Mouse (Mus musculus) duodenum, adult 2 months (tissue): ENCODE results near the gene Rab7. TPM values are rescaled to one million over a fixed set of nuclear protein-coding genes. Genes with fewer than 3 reads are reported as not detected.

Experiments used
- polyA plus RNA-seq: library from polyadenylated mRNA; depleted of rRNA; stranded (reverse); fragments of >200 nt; gene quantifications from 2 replicates; pipeline ENCODE4 v1.2.3, GENCODE M21; 2012; ENCODE audit warnings: low replicate concordance; rRNA removed

The Rab7 gene
- 59.3 and 60.8 TPM in 2 replicates for polyA plus RNA-seq

GRCm38 (mm10) chr6:88044577-88045405 is at the start of gene Rab7:
TSS of gene Rab7 (minus strand) at chr6:88045270.

GRCm38 (mm10) chr6:88084278-88085151 is 39.4 kb upstream of the Rab7 start, which contains the start of gene Rpn1:
TSS of gene Rpn1 (plus strand) at chr6:88084482.

GRCm38 (mm10) chr6:87981547-87982256 is 63.4 kb downstream of the Rab7 start, which contains the start of gene H1fx:
TSS of gene H1fx (minus strand) at chr6:87981637.

Other genes with a start within 250 kb of the Rab7 start
- gene Rab43, start 233.1 kb downstream of the Rab7 start, polyA plus RNA-seq, result 66.3 and 85.2 TPM in 2 replicates
- gene Gm45140, start 209.5 kb downstream of the Rab7 start, polyA plus RNA-seq, result 0.09 and 0.24 TPM in 2 replicates
- gene Isy1, start 206.5 kb downstream of the Rab7 start, polyA plus RNA-seq, result 1.8 and 3.5 TPM in 2 replicates
- 36.8 and 51.6 TPM in 2 replicates for gene Cnbp, start 194.2 kb downstream of the Rab7 start, polyA plus RNA-seq
- gene Copg1, start 157.5 kb downstream of the Rab7 start, polyA plus RNA-seq, result 39.1 and 42.3 TPM in 2 replicates
- 10.2 and 14.0 TPM in 2 replicates for gene Hmces, start 131.3 kb downstream of the Rab7 start, polyA plus RNA-seq
- 4.7 and 8.7 TPM in 2 replicates for gene H1fx, start 63.6 kb downstream of the Rab7 start, polyA plus RNA-seq
- gene Rpn1, start 39.2 kb upstream of the Rab7 start, polyA plus RNA-seq, result 93.7 and 135 TPM in 2 replicates
- gene Gata2, start 148.6 kb upstream of the Rab7 start, polyA plus RNA-seq, result 9.8 and 10.4 TPM in 2 replicates
- gene Dnajb8, start 177.0 kb upstream of the Rab7 start, polyA plus RNA-seq, result not detected in 2 replicates